Mouse (Mus musculus) mouse trophoblast stem cell (cell line): Measurements from ENCODE around the gene Faiml.

Experiments used
- in situ Hi-C, 2 experiments: fragments of 300-500 bp; cut with MseI, MboI; formaldehyde crosslinking; loops; 2 replicates in 1 of 2; 3 replicates in 1 of 2; pipeline ENCODE4 v1.15.1; 2025

Gene Faiml

DNA sequence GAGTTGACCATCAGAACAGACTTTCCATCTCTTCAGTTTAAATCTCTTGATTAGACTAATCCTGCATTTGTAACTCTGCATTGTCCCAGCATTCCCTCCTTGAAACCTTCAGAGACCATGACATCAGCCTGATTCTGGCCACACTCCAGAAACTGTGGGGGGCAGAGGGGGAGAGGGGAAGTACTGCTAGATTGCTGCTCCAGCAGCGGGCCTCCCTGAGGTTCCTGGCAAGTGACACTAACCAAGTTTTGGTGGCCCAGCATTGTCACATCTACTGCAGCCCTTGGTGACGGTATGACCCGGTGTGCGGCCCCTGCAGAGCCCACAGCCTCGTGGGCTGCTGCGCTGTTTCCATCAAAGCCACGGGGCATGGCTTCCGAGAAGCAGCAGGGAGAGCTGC lies 56.8 kb downstream of the Faiml start:
- in situ Hi-C loops: no loop called here
